Mouse (Mus musculus) myocyte (in vitro differentiated cells): Measurements from ENCODE around the gene Bcas3.

ENCODE experiments used
- POLR2A ChIP-seq: IDR thresholded peaks from one replicate; pipeline ENCODE4 v1.6.1; 2011; ENCODE audit warnings: low read depth, mild to moderate bottlenecking, control low read depth, moderate library complexity; ENCODE audit not compliant: insufficient read length
- REST ChIP-seq: IDR thresholded peaks from one replicate; pipeline ENCODE4 v1.6.1; 2011; ENCODE audit warnings: mild to moderate bottlenecking, control low read depth, moderate library complexity; ENCODE audit not compliant: insufficient read depth, insufficient read length
- USF1 ChIP-seq: IDR thresholded peaks from one replicate; pipeline ENCODE4 v1.6.1; 2011; ENCODE audit warnings: low read depth, mild to moderate bottlenecking, control low read depth, moderate library complexity

GRCm38 (mm10) chr11:85638696-85639495 lies 285.9 kb downstream of the Bcas3 start:
- TF ChIP-seq REST (no peak), POLR2A (no peak), USF1 (no peak)
